Mouse (Mus musculus) MEL (cell line): ENCODE measurements at regions not wholly inside any gene's neighbourhood (a gene's known extent, or its start where the extent isn't known, plus 50 kb on each side); places are given as distances from the start of the nearest gene placed in this dataset.

Source experiments
- DNase-seq: peaks from one replicate; pipeline ENCODE4 v3.0.0; 2011; ENCODE audit warnings: low read depth, low spot score
- H3K27ac ChIP-seq: 2 replicates; pipeline ENCODE4 v1.5.1; 2012; ENCODE audit warnings: low read depth, mild to moderate bottlenecking, control low read depth, low read length, moderate library complexity; ENCODE audit not compliant: control insufficient read depth
- H3K27me3 ChIP-seq, 2 experiments: fragments of 150-350 bp in 1 of 2; sonication (generic) in 1 of 2; 2 replicates each; pipeline ENCODE4 v1.6.1; 2012; ENCODE audit warnings: low read length in 2 of 2, mild to moderate bottlenecking in 2 of 2, improper control_type of control experiment in 1 of 2, moderate library complexity in 1 of 2; ENCODE audit not compliant: insufficient read depth in 2 of 2, control insufficient read depth in 1 of 2
- H3K36me3 ChIP-seq, 2 experiments: 2 replicates each; pipeline ENCODE4 v1.6.1; 2012 to 2014; ENCODE audit warnings: low read length in 2 of 2, improper control_type of control experiment in 1 of 2, inconsistent platforms in 1 of 2, mild to moderate bottlenecking in 1 of 2; ENCODE audit not compliant: insufficient read depth in 2 of 2, control insufficient read depth in 1 of 2
- H3K4me1 ChIP-seq, 2 experiments: fragments of 150-350 bp in 1 of 2; sonication (generic) in 1 of 2; 2 replicates each; pipeline ENCODE4 v1.6.1; 2012; ENCODE audit warnings: low read length in 2 of 2, improper control_type of control experiment in 1 of 2, mild to moderate bottlenecking in 1 of 2; ENCODE audit not compliant: insufficient read depth in 2 of 2, control insufficient read depth in 1 of 2
- H3K4me3 ChIP-seq, 2 experiments: fragments of 150-350 bp in 1 of 2; sonication (generic) in 1 of 2; 2 replicates each; pipeline ENCODE4 v1.5.1; 2012; ENCODE audit warnings: low read depth in 2 of 2, low read length in 2 of 2, mild to moderate bottlenecking in 2 of 2, moderate library complexity in 2 of 2, control low read depth in 1 of 2, improper control_type of control experiment in 1 of 2; ENCODE audit not compliant: control insufficient read depth in 1 of 2, insufficient read depth in 1 of 2
- H3K79me2 ChIP-seq: 2 replicates; pipeline ENCODE4 v1.6.1; 2012; ENCODE audit warnings: mild to moderate bottlenecking, low read length, moderate library complexity; ENCODE audit not compliant: control insufficient read depth, poor library complexity, insufficient read depth
- H3K9ac ChIP-seq: 2 replicates; pipeline ENCODE4 v1.6.1; 2012; ENCODE audit warnings: low read depth, mild to moderate bottlenecking, control low read depth, low read length, moderate library complexity; ENCODE audit not compliant: control insufficient read depth, poor library complexity, severe bottlenecking
- H3K9me3 ChIP-seq: fragments of 150-350 bp; sonication (generic); replicated peaks from 2 replicates; pipeline ENCODE4 v1.6.1; 2012; ENCODE audit warnings: mild to moderate bottlenecking, low read length, improper control_type of control experiment, moderate library complexity; ENCODE audit not compliant: insufficient read depth
- BHLHE40 ChIP-seq: IDR thresholded peaks from 2 replicates; pipeline ENCODE4 v1.6.1; 2012; ENCODE audit warnings: low read depth, mild to moderate bottlenecking, inconsistent platforms, low read length, improper control_type of control experiment, borderline replicate concordance
- CHD1 ChIP-seq: IDR thresholded peaks from 2 replicates; pipeline ENCODE4 v1.6.1; 2012; ENCODE audit warnings: low read depth, mild to moderate bottlenecking, inconsistent platforms, low read length, improper control_type of control experiment
- CTCF ChIP-seq, 3 experiments: IDR thresholded peaks in 2 of 3; conservative IDR thresholded peaks in 1 of 3; 2 replicates each; pipeline ENCODE4 v1.5.1; 2011 to 2012; ENCODE audit warnings: low read length in 3 of 3, low read depth in 2 of 3, mild to moderate bottlenecking in 2 of 3, improper control_type of control experiment in 1 of 3, inconsistent platforms in 1 of 3, mixed read lengths in 1 of 3, moderate library complexity in 1 of 3; ENCODE audit not compliant: control insufficient read depth in 1 of 3, insufficient read depth in 1 of 3, poor library complexity in 1 of 3, severe bottlenecking in 1 of 3
- ELF1 ChIP-seq: IDR thresholded peaks from 2 replicates; pipeline ENCODE4 v1.6.1; 2014; ENCODE audit warnings: low read depth, mild to moderate bottlenecking, inconsistent platforms, low read length, improper control_type of control experiment, moderate library complexity
- GATA1 ChIP-seq: IDR thresholded peaks from 2 replicates; pipeline ENCODE4 v1.6.1; 2011; ENCODE audit warnings: low read depth, low read length, improper control_type of control experiment
- HCFC1 ChIP-seq: IDR thresholded peaks from 2 replicates; pipeline ENCODE4 v1.6.1; 2012; ENCODE audit warnings: low read depth, mild to moderate bottlenecking, inconsistent platforms, low read length, improper control_type of control experiment, moderate library complexity
- KAT2A ChIP-seq: conservative IDR thresholded peaks from 2 replicates; pipeline ENCODE4 v1.6.1; 2012; ENCODE audit warnings: low read depth, low read length, improper control_type of control experiment, inconsistent platforms
- MAFK ChIP-seq: IDR thresholded peaks from 2 replicates; pipeline ENCODE4 v1.6.1; 2011; ENCODE audit warnings: low read depth, mild to moderate bottlenecking, low read length, improper control_type of control experiment, borderline replicate concordance
- MAX ChIP-seq: IDR thresholded peaks from 2 replicates; pipeline ENCODE4 v1.6.1; 2011; ENCODE audit warnings: low read length, improper control_type of control experiment
- MEF2A ChIP-seq: IDR thresholded peaks from 2 replicates; pipeline ENCODE4 v1.6.1; 2014; ENCODE audit warnings: low read depth, mild to moderate bottlenecking, inconsistent platforms, low read length, improper control_type of control experiment; ENCODE audit not compliant: poor library complexity, insufficient replicate concordance, severe bottlenecking; ENCODE audit errors: extremely low read depth
- MXI1 ChIP-seq: IDR thresholded peaks from 2 replicates; pipeline ENCODE4 v1.6.1; 2011; ENCODE audit warnings: mild to moderate bottlenecking, low read depth, low read length, improper control_type of control experiment
- NELFE ChIP-seq: IDR thresholded peaks from 2 replicates; pipeline ENCODE4 v1.6.1; 2011; ENCODE audit warnings: low read depth, low read length, improper control_type of control experiment
- NRF1 ChIP-seq: IDR thresholded peaks from 2 replicates; pipeline ENCODE4 v1.6.1; 2014; ENCODE audit warnings: low read depth, mild to moderate bottlenecking, inconsistent platforms, low read length, improper control_type of control experiment, moderate library complexity; ENCODE audit not compliant: poor library complexity, insufficient read depth, severe bottlenecking
- POLR2AphosphoS2 ChIP-seq: IDR thresholded peaks from 2 replicates; pipeline ENCODE4 v1.6.1; 2011; ENCODE audit warnings: low read length, improper control_type of control experiment
- POLR2AphosphoS5 ChIP-seq: IDR thresholded peaks from 2 replicates; pipeline ENCODE4 v1.6.1; 2012; ENCODE audit warnings: low read depth, borderline replicate concordance, mild to moderate bottlenecking, inconsistent platforms, low read length, moderate library complexity, mixed read lengths
- RAD21 ChIP-seq: IDR thresholded peaks from 2 replicates; pipeline ENCODE4 v1.6.1; 2011; ENCODE audit warnings: mild to moderate bottlenecking, low read depth, low read length, improper control_type of control experiment
- RCOR1 ChIP-seq: IDR thresholded peaks from 2 replicates; pipeline ENCODE4 v1.6.1; 2012; ENCODE audit warnings: low read depth, mild to moderate bottlenecking, inconsistent platforms, low read length, improper control_type of control experiment
- SMC3 ChIP-seq: IDR thresholded peaks from 2 replicates; pipeline ENCODE4 v1.6.1; 2011; ENCODE audit warnings: low read depth, low read length, improper control_type of control experiment
- TAL1 ChIP-seq: IDR thresholded peaks from 2 replicates; pipeline ENCODE4 v1.6.1; 2012; ENCODE audit warnings: mild to moderate bottlenecking, inconsistent platforms, low read length, moderate library complexity, mixed read lengths
- TBP ChIP-seq: IDR thresholded peaks from 2 replicates; pipeline ENCODE4 v1.8.0; 2011; ENCODE audit warnings: low read depth, low read length, improper control_type of control experiment
- USF1 ChIP-seq: IDR thresholded peaks from 2 replicates; pipeline ENCODE4 v1.6.1; 2014; ENCODE audit warnings: low read depth, mild to moderate bottlenecking, inconsistent platforms, low read length, improper control_type of control experiment, moderate library complexity
- USF2 ChIP-seq, 2 experiments: IDR thresholded peaks; 2 replicates each; pipeline ENCODE4 v1.6.1; 2011 to 2012; ENCODE audit warnings: improper control_type of control experiment in 2 of 2, low read length in 2 of 2, borderline replicate concordance in 1 of 2, inconsistent platforms in 1 of 2, low read depth in 1 of 2, mild to moderate bottlenecking in 1 of 2; ENCODE audit not compliant: insufficient read depth in 1 of 2
- ZC3H11A ChIP-seq: IDR thresholded peaks from 2 replicates; pipeline ENCODE4 v1.6.1; 2012; ENCODE audit warnings: low read depth, mild to moderate bottlenecking, inconsistent platforms, low read length, improper control_type of control experiment
- ZKSCAN1 ChIP-seq: IDR thresholded peaks from 2 replicates; pipeline ENCODE4 v1.6.1; 2012; ENCODE audit warnings: low read depth, mild to moderate bottlenecking, inconsistent platforms, low read length, improper control_type of control experiment, moderate library complexity
- ZNF384 ChIP-seq: IDR thresholded peaks from 2 replicates; pipeline ENCODE4 v1.6.1; 2012; ENCODE audit warnings: low read depth, mild to moderate bottlenecking, inconsistent platforms, low read length, improper control_type of control experiment

DNA sequence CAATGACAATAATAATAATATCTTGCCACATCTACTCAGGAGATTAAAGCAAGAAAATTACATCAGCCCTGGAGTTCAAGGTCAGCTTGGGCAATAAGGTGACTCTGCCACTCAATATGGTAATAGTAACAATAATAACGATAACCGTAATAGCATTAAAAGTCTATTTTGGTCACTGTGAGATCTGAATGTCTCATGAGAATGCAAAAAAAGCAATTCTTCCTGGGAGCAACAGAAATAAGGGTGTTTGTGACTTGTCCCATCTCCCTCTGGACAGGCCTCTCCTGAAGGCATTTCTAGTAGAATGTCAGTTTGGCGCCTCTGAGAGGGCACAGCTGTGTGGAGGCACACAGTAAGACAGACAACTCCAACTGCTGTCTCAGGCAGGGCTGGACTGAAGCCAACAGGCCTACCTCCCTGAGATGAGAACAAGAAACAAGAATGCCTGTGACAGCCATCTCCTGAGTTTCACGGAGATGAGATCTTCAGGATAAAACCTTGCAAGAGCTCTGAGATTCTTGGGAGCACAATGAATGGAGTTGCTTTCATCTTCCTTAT is 109.8 kb upstream of the Nebl start:
- Histone ChIP-seq H3K4me1 (no peaks in the 10 kb centered on the region), H3K9me3 (no peaks in the 10 kb centered on the region), H3K27me3 (no peaks in the 10 kb centered on the region; a peak in 1 of 4 replicates), H3K4me3 (no peak overlapping the region), H3K27ac (no peak overlapping the region), H3K79me2 (no peaks in the 10 kb centered on the region), H3K9ac (no peak overlapping the region), H3K36me3 (no peaks in the 10 kb centered on the region)
- no peak for DNase-seq
- TF ChIP-seq NELFE, result no peak
- no peak for TF ChIP-seq TBP
- no peak for TF ChIP-seq TAL1
- TF ChIP-seq MEF2A, result no peak
- TF ChIP-seq POLR2AphosphoS5, result no peak
- no peak for TF ChIP-seq BHLHE40
- no peak for TF ChIP-seq MAX
- TF ChIP-seq HCFC1, result no peak
- no peak for TF ChIP-seq CHD1
- no peak for TF ChIP-seq NRF1
- TF ChIP-seq SMC3, result no peak
- TF ChIP-seq RCOR1, result no peak

DNA sequence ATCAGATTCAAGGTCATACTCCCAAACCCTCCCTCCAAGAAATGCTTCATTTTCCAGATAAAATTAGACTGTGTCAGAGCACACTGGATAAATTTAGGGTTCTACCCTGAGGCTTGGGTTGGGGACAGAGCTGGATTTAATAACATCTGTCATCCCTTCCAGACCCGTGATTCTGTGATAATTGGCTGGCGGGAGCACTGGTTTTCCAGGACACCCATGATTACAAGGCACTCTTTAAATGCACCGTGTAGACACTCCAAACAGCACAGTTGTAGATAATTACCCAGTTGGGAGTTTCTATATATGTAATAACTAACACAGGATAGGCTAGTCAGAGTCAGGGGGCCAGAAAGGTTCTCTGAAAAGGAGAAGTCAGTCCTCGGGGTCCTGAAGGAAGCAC is 108.4 kb upstream of the Nebl start:
- no peaks in the 10 kb centered on the region for H3K4me1 ChIP-seq
- H3K79me2 ChIP-seq, result no peaks in the 10 kb centered on the region
- H3K27me3 ChIP-seq, result no peaks in the 10 kb centered on the region; a peak in 1 of 4 replicates
- H3K4me3 ChIP-seq, result no peak overlapping the region
- H3K27ac ChIP-seq, result no peak overlapping the region
- H3K36me3 ChIP-seq, result no peaks in the 10 kb centered on the region
- DNase-seq, result no peak
- no peak overlapping the region for H3K9ac ChIP-seq
- no peak for TF ChIP-seq ZKSCAN1
- TF ChIP-seq USF2 (IDR thresholded peaks at IDR 0.05; ENCODE audit: borderline replicate concordance in 1 of 2, insufficient read depth in 1 of 2, low read depth in 1 of 2, low read length in 2 of 2), result no peak
- TF ChIP-seq USF1, result no peak
- TF ChIP-seq POLR2AphosphoS2, result no peak
- TF ChIP-seq NELFE, result no peak
- TF ChIP-seq MEF2A, result no peak
- TF ChIP-seq ZNF384, result no peak
- no peak for TF ChIP-seq ZC3H11A
- TF ChIP-seq HCFC1, result no peak
- TF ChIP-seq MAFK, result no peak
- TF ChIP-seq POLR2AphosphoS5, result no peak
- TF ChIP-seq RAD21, result no peak
- TF ChIP-seq CTCF (IDR thresholded peaks at IDR 0.05 in 2 of 3, conservative IDR thresholded peaks at IDR 0.05 in 1 of 3; ENCODE audit: control insufficient read depth in 1 of 3, insufficient read depth in 1 of 3, low read depth in 2 of 3, low read length in 3 of 3, poor library complexity in 1 of 3, severe bottlenecking in 1 of 3), result no peak
- TF ChIP-seq KAT2A, result no peak
- TF ChIP-seq MXI1, result no peak
- TF ChIP-seq SMC3, result no peak
- TF ChIP-seq MAX, result no peak
- TF ChIP-seq ELF1, result no peak
- TF ChIP-seq GATA1, result no peak
- no peaks in the 10 kb centered on the region for H3K9me3 ChIP-seq
